Mouse (Mus musculus) embryonic facial prominence, embryonic 11.5 days (tissue): ENCODE measurements around the gene Usp11. TPM values are rescaled to one million over a fixed set of nuclear protein-coding genes. Genes with fewer than 3 reads are reported as not detected.

Experiments used
- ATAC-seq: fragments of 200-750 bp; cut with Nextera tagmentation; replicated peaks from 2 replicates; pipeline ENCODE4 v1.8.0; 2017; ENCODE audit warnings: low read depth; ENCODE audit not compliant: insufficient number of reproducible peaks, low FRiP score, low TSS enrichment
- DNase-seq: peaks from one replicate; pipeline ENCODE4 v3.0.0-alpha.2; 2015; ENCODE audit warnings: low spot score
- H3K27ac ChIP-seq: fragments of 300-500 bp; sonication (generic); replicated peaks from 2 replicates; pipeline ENCODE4 v1.5.1; 2014; ENCODE audit warnings: mild to moderate bottlenecking, low read depth, low read length, control low read depth
- H3K27me3 ChIP-seq: fragments of 300-500 bp; sonication (generic); 2 replicates; pipeline ENCODE4 v1.6.1; 2014; ENCODE audit warnings: mild to moderate bottlenecking, low read length, moderate library complexity, mixed read lengths; ENCODE audit not compliant: control insufficient read depth, insufficient read depth
- H3K36me3 ChIP-seq: fragments of 300-500 bp; sonication (generic); replicated peaks from 2 replicates; pipeline ENCODE4 v1.6.1; 2014; ENCODE audit warnings: low read depth, mild to moderate bottlenecking, low read length, moderate library complexity, mixed read lengths; ENCODE audit not compliant: control insufficient read depth, insufficient read depth
- H3K4me1 ChIP-seq: fragments of 300-500 bp; sonication (generic); 2 replicates; pipeline ENCODE4 v1.6.1; 2014; ENCODE audit warnings: low read length, mixed read lengths; ENCODE audit not compliant: control insufficient read depth, insufficient read depth
- H3K4me2 ChIP-seq: fragments of 300-500 bp; sonication (generic); 2 replicates; pipeline ENCODE4 v1.6.1; 2014; ENCODE audit warnings: low read depth, mild to moderate bottlenecking, control low read depth, low read length, moderate library complexity
- H3K4me3 ChIP-seq: fragments of 300-500 bp; sonication (generic); 2 replicates; pipeline ENCODE4 v1.5.1; 2014; ENCODE audit warnings: low read depth, low read length, control low read depth
- H3K9ac ChIP-seq: fragments of 300-500 bp; sonication (generic); replicated peaks from 2 replicates; pipeline ENCODE4 v1.6.1; 2014; ENCODE audit warnings: mild to moderate bottlenecking, control low read depth, low read length
- H3K9me3 ChIP-seq: fragments of 300-500 bp; sonication (generic); replicated peaks from 2 replicates; pipeline ENCODE4 v1.6.1; 2016; ENCODE audit warnings: mild to moderate bottlenecking, low read length, inconsistent platforms, mixed read lengths; ENCODE audit not compliant: control insufficient read depth
- WGBS: fragments of 180-500 bp; shearing (Covaris S2); extraction: QIAGEN DNeasy Blood & Tissue Kit; methylation state at CpG from one replicate; pipeline ENCODE4 v1.1.7; 2014; 5-methylcytosine and 5-hydroxymethylcytosine counted together
- polyA plus RNA-seq: library from polyadenylated mRNA; unstranded; fragments of >200 nt; fragmentation: Nextera tagmentation; extraction: Ambion mirVana; gene quantifications from 2 replicates; pipeline ENCODE4 v1.2.1, GENCODE M21; 2014

The Usp11 gene
- polyA plus RNA-seq, 1 experiment from 2014 or later, result 68.2 TPM

DNA sequence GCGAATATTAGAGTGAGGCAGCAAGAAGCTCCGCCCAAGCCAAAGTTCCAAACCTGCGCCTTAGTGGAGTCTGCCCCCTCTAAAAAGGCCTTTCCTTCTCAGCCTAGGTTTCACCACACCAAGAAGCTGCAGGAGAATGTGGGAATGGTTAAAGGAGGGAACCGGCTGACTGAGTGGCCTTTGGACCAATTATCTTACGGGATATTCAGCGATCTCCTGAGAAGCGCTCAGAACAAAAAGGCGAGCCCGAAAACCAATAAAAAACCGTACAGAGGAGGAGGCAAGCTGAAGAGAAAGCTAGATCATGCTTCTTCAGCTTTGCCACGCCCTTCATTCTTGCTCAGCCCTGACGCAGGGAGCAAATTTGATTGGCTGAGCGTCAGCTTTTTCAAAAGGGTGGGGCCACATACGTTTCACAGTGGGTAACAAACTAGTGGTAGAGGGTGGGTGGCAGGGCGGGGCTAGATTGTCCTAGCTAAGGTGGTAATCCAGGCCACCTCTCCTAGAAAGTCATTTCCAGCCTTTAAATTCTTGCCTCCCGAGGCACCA, 16.1 kb upstream of the Usp11 start, which contains the start of gene Cdk16:
Cdk16 (plus strand) TSS at position 436 of the 549 bp plus-strand sequence.
- H3K36me3 ChIP-seq, result no peaks in the 10 kb centered on the region
- H3K27ac ChIP-seq, result peak within 1 kb of the TSS; percentile 89
- DNase-seq, result peak; percentile 88
- peak; percentile 92 for ATAC-seq
- H3K4me3 ChIP-seq, result peak within 1 kb of the TSS; percentile 65
- 20% methylated on average over 16 of the region's 16 CpGs for WGBS
- peak within 1 kb of the TSS; percentile 79 for H3K9ac ChIP-seq
- H3K4me1 ChIP-seq, result no peaks in the 10 kb centered on the region
- H3K27me3 ChIP-seq, result no peaks in the 10 kb centered on the region
- no peaks in the 10 kb centered on the region for H3K9me3 ChIP-seq
- peak within 1 kb of the TSS; percentile 56 for H3K4me2 ChIP-seq

DNA sequence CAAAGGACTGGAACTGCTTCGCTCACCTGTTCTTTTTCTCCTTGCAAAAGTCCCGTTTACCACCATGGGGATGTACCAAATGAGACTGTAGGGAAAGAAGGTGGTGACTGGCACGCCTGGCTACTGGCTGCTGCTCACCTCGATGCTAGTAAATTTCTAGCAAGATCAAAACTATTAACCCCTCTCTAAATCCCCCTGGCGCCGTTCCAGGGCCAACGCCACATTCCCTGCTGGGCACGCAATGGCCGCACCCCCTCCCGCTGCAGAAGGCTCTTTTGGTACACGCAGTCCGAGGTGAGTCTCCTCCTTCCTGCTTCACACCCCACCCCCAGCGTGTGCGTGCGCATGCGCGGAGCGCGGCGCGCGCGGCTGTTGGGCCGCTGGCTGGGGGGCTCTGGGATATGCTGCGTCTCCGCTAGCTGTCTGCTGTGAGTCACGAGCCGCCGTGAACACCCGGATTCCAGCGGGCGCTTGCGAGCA, 15.6 kb upstream of the Usp11 start:
- Histone ChIP-seq H3K4me1 (no peaks in the 10 kb centered on the region), H3K27me3 (no peaks in the 10 kb centered on the region), H3K4me3 (peak overlapping the region; percentile 65), H3K9me3 (no peaks in the 10 kb centered on the region), H3K4me2 (peak overlapping the region; percentile 56), H3K9ac (peak overlapping the region; percentile 79), H3K27ac (peak overlapping the region; percentile 89), H3K36me3 (no peaks in the 10 kb centered on the region)
- DNase-seq (peak; percentile 82), ATAC-seq (peak; percentile 92)
- 13% methylated on average over 31 of the region's 33 CpGs for WGBS

DNA sequence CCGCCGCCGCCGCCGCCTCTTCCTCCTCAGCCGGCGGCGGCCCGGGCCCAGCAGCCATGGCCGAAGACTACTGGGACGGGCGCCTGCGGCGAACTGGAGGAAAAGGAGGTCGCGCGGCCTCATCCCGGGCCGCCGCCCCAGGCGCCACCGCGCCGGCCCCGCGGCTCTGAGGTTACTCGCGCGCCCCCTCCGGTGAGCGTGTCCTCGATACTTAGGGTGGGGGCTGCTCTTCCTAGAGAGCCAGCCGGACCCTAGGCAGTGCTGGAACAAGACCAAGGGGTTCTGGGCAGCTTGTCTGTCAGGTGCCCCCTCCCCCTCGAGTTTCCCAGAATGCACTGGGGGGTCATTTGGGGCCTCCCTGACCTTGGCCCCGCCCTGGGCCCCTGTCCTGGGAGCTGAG, 15.1 kb upstream of the Usp11 start:
- H3K4me1 ChIP-seq, result no peaks in the 10 kb centered on the region
- WGBS, result 9% methylated on average over 13 of the region's 35 CpGs
- peak; percentile 60 for ATAC-seq
- peak; percentile 64 for DNase-seq
- H3K27ac ChIP-seq, result peak overlapping the region; percentile 89
- H3K36me3 ChIP-seq, result no peaks in the 10 kb centered on the region
- H3K27me3 ChIP-seq, result no peaks in the 10 kb centered on the region
- H3K9me3 ChIP-seq, result no peaks in the 10 kb centered on the region
- peak overlapping the region; percentile 46 for H3K4me2 ChIP-seq
- peak overlapping the region; percentile 65 for H3K4me3 ChIP-seq
- H3K9ac ChIP-seq, result peak overlapping the region; percentile 79

DNA sequence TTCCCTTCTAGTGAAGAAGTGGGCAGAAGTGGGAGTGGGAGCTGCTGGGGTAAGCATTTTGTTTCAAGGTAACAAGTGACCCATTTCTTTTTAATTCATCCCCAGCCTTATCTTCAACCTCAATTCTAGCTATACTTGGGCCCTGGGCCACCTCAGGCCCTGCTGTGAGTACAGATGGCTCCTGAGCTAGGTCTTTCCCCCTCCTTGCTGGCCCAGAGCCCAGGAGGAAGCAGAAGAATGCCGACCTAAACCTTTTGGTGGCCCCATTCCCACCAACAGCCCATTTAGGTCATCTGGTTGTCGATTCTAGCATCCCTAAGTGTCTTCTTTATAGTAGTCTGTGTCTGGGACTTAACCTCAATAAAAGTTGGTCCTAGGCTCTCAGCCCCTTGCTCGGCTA, 12.1 kb upstream of the Usp11 start:
- H3K4me3 ChIP-seq, result no peak overlapping the region
- no peak for ATAC-seq

DNA sequence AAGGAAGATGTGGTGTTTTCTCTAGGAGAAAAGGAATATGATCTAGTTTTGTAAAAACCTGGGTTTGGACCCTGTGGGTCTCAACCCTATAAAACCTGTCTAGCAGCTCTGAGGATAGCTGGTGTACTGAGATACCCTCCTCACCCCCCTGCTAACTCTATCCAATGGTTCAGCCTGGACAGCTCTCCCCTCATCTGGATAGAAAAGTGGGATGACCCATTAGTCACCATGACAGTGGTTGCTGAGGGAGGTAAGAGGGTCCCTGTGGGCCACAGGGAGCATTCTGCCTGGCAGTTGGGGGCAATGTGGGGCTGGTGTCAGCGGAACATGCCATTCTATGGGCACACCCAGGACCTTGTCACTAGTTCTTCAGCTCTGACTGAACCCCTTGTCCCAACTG, 11.1 kb upstream of the Usp11 start:
- DNase-seq, result no peak
- Histone ChIP-seq H3K27me3 (no peaks in the 10 kb centered on the region), H3K4me1 (no peaks in the 10 kb centered on the region), H3K9ac (no peak overlapping the region), H3K36me3 (peaks cover 2% of the 10 kb centered on the region; the same call in 1 of the 2 replicates), H3K4me3 (no peak overlapping the region), H3K9me3 (no peaks in the 10 kb centered on the region), H3K27ac (no peak overlapping the region), H3K4me2 (no peak overlapping the region)
- ATAC-seq, result no peak
- 100% methylated on average over 1 of the region's 1 CpGs for WGBS

More for the DNA sequence above, 12.1 kb upstream of the Usp11 start:
- Histone ChIP-seq H3K27me3 (no peaks in the 10 kb centered on the region), H3K4me2 (no peak overlapping the region), H3K4me1 (no peaks in the 10 kb centered on the region), H3K36me3 (peaks cover 2% of the 10 kb centered on the region; the same call in 1 of the 2 replicates), H3K9ac (no peak overlapping the region), H3K27ac (no peak overlapping the region), H3K9me3 (no peaks in the 10 kb centered on the region)
- WGBS, result 75% methylated on average over 3 of the region's 3 CpGs
- no peak for DNase-seq

DNA sequence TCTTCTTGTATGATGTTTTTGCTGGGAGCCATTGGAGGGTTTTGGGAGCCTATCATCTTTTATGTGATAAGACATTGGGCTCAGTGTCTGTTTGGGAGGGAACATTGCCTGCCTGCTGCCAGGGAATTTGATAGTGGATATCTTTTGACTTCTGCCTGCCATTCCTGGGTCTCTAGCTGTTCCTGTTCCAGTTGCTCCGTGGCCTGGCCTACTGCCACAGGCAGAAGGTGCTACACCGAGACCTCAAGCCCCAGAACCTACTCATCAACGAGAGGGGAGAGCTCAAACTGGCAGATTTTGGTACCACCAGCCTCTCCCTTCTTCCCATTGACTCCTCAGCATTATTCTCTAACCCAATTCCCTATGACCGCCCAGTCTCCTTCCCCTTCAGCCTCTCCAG, 7.9 kb upstream of the Usp11 start:
- peaks cover 2% of the 10 kb centered on the region; the same call in 1 of the 2 replicates for H3K36me3 ChIP-seq
- WGBS, result 85% methylated on average over 4 of the region's 4 CpGs
- no peaks in the 10 kb centered on the region for H3K4me1 ChIP-seq
- H3K4me2 ChIP-seq, result no peak overlapping the region
- no peaks in the 10 kb centered on the region for H3K27me3 ChIP-seq
- no peaks in the 10 kb centered on the region for H3K9me3 ChIP-seq
- no peak overlapping the region for H3K9ac ChIP-seq
- H3K4me3 ChIP-seq, result no peak overlapping the region
- ATAC-seq (no peak), DNase-seq (no peak)
- no peak overlapping the region for H3K27ac ChIP-seq

DNA sequence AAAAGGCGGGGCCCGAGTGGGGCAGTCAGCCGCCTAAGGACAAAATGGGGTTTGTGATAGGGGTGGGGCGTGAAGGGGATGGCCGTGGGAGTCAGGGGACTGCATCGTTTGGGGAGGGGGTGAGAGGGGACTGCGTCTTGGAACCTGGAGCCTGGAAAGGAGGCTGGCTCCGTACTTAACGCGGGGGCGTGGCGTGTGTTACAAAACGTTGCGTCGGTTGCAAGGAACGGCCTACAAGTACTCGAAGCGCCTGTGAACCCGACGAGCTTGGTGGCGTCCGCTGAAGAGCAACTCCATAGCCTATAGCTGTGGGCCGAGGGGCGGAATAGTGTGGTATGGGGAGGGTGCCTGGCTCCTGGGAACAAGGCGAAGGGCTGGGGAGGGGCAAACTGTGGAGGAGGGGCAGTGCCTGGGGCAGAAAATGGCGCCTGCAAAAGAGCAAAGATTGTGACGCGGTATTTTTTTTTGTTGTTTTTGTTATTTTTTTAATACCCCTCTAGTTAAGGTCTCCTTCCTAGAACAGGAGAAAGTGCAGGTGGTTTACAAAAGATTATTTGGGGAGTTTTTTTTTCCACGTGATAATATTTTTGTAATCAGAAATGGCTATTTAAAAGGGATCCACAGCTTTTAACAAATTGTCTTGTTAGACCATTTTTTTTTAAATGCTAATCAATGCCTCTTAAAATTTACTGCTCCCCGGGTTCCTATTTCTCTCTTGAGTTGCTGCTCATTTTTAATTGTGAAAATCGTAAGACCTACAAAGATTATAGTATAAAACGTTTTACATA, 783 bp downstream of the Usp11 start:
- no peaks in the 10 kb centered on the region for H3K27me3 ChIP-seq
- H3K4me1 ChIP-seq, result no peaks in the 10 kb centered on the region
- 19% methylated on average over 31 of the region's 32 CpGs for WGBS
- peak overlapping the region; percentile 85 for H3K27ac ChIP-seq
- H3K9ac ChIP-seq, result peak overlapping the region; percentile 55
- H3K36me3 ChIP-seq, result no peaks in the 10 kb centered on the region
- H3K4me3 ChIP-seq, result peak overlapping the region; percentile 58
- no peaks in the 10 kb centered on the region for H3K9me3 ChIP-seq
- peak overlapping the region; percentile 19 for H3K4me2 ChIP-seq
- peak; percentile 98 for ATAC-seq
- peak; percentile 85 for DNase-seq

DNA sequence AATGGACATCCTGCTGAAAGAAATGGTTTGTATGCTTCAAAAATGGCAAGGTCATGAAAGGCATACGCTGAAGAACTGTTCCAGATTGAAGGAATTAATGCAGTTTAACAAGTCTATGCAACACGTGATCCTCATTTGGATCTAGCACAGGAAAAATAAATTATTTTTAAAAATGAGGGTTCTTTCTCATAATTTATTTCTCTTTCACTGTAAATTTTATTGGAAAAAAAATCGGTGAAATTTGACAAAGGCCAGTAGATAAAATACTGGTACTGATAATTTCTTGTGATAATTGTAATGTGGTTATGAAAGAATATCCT, 1.3 kb downstream of the Usp11 start:
- no peaks in the 10 kb centered on the region for H3K36me3 ChIP-seq
- ATAC-seq, result no peak

More for the DNA sequence above, 1.3 kb downstream of the Usp11 start:
- no peak for DNase-seq
- no peaks in the 10 kb centered on the region for H3K9me3 ChIP-seq
- H3K27ac ChIP-seq, result no peak overlapping the region
- H3K27me3 ChIP-seq, result no peaks in the 10 kb centered on the region
- WGBS, result 30% methylated on average over 3 of the region's 3 CpGs
- H3K4me2 ChIP-seq, result peak overlapping the region; percentile 16; the same call in 1 of the 2 replicates
- H3K9ac ChIP-seq, result no peak overlapping the region
- peak overlapping the region; percentile 58 for H3K4me3 ChIP-seq
- no peaks in the 10 kb centered on the region for H3K4me1 ChIP-seq
